Mouse (Mus musculus): ENCODE results near the gene Lrrn2. TPM values are rescaled to one million over a fixed set of nuclear protein-coding genes. Genes with fewer than 3 reads are reported as not detected.

Gene Lrrn2
- total RNA-seq, 2 experiments from 2014 or later: 2.4 to 2.8 TPM

Small RNAs within 50 kb of the gene (microRNA-seq; reads per million reads assigned to microRNA genes)
- 0 reads per million in 2 experiments for gene Gm44300 (ENCODE audit: borderline number of aligned reads in 2 of 2)

Other genes with a start within 250 kb of the Lrrn2 start
- gene Nfasc, start 138.5 kb upstream of the Lrrn2 start, total RNA-seq (2021): under 1 TPM; 0.19 to 0.33 TPM
- 10 to 100 TPM; 25.3 to 29.9 TPM for gene Mdm4, start 150.3 kb downstream of the Lrrn2 start, total RNA-seq (2021)
- 10 to 100 TPM; 17.9 to 20.4 TPM for gene Pik3c2b, start 165.4 kb downstream of the Lrrn2 start, total RNA-seq (2021)